Mouse (Mus musculus): ENCODE data around the gene Ppp1r9a.

The Ppp1r9a gene

DNA sequence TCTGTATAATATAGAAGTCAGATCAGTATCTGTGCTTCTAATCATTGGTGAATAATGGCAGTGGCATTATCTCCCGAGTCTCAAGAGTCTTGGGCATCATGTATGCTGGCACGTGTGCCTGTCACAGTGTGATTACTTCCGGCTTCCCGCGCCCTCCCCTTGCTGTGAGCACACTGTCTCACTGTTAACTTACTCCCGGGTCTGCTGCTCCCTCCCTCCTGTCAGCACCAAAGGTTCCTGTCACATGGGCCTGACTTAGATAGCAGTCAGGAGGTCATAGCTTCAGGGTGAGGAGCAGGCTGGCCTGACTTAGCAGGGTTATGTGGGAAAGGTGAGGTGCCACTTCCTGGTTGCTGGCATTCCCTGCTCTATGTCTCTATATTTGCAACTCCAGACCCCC, 201.1 kb downstream of the Ppp1r9a start:
- no peak for DNase-seq (ENCODE audit: inconsistent ontology term)

DNA sequence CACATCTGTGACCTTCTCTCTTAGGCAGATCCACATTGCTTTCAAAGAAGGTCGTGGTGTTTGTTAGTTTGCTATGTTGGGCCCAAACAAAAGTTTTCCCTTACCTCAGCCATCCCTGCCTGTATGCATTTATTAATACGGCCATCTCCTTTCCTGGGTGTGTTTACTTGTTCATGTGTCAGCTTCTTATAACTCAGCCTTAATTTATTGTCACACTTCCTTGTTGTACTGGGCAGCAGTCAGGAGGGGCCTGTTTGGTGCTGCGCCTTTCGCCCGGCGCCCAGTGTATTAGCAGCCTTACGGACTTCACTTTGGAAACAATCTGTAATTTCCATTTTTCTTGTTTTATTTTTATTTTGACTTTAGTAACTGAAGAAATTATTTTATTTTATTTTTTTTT, 201.5 kb downstream of the Ppp1r9a start:
- DNase-seq (ENCODE audit: inconsistent ontology term), result no peak

DNA sequence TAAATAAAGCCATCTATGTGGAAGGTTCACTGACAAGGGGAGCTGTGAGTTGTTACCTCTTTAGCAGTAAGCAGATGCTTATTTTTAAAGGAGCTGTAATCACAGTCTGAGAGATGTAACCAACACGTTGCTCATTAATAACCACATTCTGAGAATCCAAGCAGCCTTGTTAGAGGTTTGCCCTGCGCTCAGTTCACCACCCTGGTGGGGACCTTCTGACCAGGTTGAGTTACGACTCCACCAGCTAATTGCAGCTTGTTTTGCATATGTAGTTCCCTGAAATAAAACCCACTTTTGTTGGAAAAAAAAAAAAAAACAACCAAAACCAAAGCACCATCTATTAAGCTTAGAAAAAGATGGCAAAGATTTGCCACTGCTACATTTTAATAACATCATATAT, 205.8 kb downstream of the Ppp1r9a start:
- DNase-seq (ENCODE audit: inconsistent ontology term), result no peak

DNA sequence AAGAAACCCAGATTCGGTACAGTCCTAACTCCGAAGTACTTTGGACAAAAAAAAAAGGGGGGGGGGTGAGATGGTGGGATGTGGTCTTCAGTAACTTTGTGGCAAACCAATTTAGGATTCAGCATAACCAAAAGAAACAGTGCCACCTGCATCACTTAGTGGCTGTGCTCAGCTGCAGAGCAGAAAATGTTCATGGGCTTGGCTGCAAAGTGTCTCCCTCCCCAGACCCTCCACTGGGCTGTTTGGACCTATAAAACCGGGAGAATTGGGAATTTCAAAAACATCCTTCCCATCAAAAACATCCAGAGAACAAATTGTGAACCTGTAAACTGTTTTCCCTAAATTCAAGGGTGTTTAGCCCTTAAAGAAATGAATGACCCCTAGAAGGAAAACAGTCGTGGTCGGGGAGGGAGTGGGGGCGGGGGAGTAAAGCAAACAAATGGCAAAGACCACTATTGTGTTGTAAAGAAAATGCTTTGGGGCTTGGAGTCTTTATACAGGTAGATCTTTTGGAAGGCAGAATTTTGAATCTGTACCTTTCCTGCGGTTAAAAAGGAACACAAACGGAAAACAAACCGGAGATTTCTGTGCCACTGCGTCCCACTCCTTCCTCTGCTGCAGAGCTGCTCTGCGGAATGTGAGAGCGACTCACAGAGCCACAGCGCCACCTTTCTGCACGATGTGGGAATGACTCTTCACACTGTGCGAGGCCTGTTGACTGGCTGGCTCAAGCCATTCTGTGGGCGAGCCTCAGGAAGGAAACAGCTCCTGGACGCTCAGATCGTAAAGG, 207.4 kb downstream of the Ppp1r9a start:
- DNase-seq (ENCODE audit: inconsistent ontology term), result peak; percentile 72

DNA sequence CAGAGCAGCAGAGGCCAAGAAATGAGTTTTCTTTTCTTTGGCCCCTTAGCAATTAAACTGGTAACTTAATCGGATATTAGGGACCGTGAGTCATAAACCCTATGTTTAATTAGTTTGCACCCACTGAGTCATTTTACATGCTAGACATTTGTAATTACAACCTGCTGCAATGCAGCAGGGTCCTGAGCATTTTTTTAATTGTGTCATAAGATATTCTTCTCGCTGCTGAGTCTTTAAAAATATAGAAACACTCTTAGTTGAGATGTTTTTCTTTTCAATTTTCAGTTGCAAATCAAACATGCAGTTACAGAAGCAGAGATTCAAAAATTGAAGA, 208.0 kb downstream of the Ppp1r9a start:
- no peak for DNase-seq (ENCODE audit: inconsistent ontology term)

DNA sequence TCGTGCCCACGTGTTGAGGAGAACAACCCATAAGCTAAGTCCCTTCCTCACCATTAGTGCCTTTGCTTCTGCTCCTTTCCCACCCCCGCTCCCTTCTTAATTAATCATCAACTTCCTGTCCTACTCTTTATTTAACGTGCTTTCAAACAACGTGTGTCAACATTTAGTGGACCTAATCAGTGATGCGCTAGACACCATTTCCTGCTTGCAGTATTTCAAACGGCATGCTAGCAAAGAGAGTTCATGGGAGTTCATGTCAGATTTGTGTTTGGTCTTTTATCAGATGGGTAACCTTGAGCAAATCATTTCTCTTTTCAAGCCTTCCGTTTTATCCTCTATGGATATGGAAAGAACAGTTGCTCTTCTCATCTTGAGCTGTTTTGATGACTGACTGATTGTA, 210.4 kb downstream of the Ppp1r9a start:
- no peak for DNase-seq (ENCODE audit: inconsistent ontology term)

DNA sequence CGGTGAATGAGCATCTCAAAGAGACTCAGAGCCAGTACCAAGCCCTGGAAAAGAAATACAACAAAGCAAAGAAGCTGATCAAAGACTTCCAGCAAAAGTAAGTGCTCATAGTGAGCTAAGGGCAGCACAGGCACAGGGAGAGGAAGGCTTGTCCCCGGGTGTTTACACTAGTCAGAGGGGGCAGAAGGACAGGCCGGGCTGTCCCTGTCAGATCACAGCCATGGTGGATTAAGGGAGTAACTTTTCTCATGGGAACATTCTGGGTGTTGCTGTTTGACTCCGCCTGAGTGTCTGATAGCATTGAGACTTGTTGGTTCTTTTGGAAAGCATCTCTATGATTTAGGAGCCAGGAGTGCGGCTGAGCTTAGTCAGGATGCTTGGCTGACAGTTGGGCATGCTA, 211.0 kb downstream of the Ppp1r9a start:
- DNase-seq (ENCODE audit: inconsistent ontology term), result no peak

DNA sequence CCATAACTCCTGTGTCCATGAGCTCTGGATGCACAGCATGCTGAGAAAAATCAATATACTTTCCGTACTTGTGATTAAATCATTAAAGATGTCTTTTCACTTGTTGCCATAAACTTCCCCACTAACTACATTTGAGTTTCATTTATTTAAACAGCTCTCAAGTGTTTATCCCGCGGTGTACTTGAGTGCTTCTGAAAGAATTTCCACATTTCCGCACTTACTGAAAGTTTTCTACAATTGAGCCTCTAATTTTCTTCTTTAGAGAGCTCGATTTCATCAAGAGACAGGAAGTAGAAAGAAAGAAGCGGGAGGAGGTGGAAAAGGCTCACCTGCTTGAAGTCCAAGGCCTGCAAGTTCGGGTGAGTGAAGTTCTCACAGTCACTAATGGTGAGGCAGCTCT, 212.1 kb downstream of the Ppp1r9a start:
- no peak for DNase-seq (ENCODE audit: inconsistent ontology term)

DNA sequence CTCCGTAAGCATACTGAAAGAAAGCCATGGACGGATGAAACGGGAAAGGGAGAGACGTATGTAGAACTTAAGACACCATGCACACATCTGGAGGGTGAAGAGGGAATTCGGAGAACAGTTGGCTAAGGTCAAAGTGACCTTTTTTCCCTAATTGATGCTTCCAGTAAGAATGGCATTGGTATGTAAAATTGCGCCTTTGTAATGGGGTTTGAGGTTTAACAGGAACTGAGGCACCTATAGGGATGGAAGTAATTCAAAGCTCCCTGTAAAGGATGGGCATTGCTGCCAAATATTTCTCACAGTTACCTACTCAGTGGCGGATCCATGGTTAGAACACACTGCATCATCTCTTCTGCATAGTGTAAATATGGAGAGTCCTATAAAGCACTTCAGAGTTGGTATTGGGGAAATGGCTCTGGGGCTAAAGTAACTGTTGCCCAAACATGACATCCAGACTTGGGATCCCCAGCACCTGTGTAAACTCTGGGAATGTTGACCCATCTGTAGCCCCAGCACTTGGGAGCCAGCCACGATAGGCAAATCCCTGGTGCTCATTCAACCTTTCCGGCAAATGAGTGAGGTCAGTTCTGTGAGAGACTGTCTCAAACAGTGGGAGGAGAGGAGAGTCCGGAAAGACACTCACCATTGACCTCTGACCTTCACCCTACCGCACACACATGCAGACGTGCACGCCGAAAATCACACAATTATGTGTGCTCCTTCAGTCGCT, 216.6 kb downstream of the Ppp1r9a start:
- DNase-seq (ENCODE audit: inconsistent ontology term), result no peak

DNA sequence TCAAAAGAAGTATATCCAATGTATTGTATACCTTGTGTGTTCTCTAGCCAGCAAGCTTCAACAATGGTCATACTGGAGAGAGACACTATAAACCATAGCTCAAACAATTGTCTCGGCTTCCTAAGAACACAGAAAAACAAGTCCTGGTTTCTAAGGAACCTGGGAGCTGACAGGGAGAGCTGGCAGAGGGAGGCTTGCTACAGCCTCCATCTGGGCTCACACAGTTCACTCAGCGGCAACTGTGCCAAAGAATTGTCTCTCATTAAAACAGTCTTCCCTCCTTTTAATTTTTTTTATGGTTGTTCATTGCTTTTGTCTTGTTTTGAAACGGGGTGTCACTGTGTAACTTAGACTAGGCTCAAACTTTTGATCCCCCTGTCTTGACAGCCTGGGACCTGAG, 217.5 kb downstream of the Ppp1r9a start:
- no peak for DNase-seq (ENCODE audit: inconsistent ontology term)

DNA sequence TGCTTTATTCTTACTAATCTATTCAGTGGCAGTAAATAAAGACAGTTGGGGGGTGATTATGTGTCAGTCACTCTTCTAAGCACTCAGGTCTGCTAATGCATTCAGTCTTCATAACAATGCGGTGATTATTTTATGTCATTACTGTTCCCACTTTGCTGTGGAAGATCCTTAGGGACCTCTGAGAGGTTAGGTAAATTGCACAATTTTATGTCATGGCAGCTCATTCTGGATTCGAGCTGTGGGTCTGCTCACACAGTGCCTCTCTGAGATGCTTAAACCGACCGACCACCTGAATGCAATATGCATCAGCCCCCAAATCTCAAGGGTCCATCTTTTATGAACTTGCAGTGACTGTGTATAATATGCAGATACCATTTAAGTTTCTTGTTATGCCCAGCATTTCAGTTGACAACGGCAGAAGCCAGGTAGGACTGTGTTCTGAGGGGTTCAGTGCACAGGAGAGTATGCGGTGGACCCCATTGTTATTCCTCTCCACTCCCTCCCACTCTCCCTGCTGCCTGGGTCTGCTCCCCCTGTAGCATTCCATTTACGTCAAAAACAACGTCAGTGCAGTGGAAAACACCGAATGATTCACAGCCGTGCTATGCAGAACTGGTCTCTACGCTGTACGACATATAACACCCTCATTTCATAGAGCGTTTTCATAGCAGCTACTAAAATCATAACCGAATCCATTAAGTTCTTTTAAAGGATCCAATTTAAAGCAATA, 226.8 kb downstream of the Ppp1r9a start:
- DNase-seq (ENCODE audit: inconsistent ontology term), result no peak

DNA sequence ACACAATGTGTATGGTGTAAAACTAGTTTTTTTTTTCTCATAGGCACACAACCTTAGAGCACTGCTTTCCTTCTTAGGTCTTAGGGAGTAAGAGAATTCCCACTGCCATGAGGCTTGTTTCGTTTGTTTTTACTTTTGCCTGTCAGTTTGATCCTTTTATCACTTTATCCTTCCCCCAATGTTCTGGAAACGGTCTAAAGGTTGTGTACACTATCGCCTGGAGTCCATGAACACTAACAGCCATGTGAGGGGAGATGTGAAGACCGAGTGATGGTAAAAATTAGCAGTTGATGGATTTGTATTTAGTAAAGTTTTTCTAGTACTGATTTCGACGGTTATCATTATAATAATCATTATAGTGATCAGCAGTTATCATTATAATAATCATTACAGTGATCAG, 232.3 kb downstream of the Ppp1r9a start:
- DNase-seq (ENCODE audit: inconsistent ontology term), result no peak

DNA sequence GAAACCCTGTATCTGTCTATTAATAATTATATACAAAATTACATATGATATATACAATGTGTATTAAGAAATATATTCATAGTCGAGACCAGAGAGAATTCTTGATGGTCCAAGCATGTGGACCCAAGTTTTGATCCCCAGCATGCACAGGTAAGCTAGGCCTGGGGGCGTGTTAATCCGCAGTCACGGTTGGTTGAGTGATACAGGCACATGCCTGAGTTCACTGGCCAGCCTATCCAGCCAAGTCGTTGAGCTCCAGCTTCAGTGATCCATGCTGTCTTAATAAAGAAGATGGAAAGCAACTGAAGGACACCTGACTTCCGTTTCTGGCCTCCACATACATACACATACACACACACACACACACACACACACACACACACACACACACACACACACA, 233.3 kb downstream of the Ppp1r9a start:
- no peak for DNase-seq (ENCODE audit: inconsistent ontology term)

DNA sequence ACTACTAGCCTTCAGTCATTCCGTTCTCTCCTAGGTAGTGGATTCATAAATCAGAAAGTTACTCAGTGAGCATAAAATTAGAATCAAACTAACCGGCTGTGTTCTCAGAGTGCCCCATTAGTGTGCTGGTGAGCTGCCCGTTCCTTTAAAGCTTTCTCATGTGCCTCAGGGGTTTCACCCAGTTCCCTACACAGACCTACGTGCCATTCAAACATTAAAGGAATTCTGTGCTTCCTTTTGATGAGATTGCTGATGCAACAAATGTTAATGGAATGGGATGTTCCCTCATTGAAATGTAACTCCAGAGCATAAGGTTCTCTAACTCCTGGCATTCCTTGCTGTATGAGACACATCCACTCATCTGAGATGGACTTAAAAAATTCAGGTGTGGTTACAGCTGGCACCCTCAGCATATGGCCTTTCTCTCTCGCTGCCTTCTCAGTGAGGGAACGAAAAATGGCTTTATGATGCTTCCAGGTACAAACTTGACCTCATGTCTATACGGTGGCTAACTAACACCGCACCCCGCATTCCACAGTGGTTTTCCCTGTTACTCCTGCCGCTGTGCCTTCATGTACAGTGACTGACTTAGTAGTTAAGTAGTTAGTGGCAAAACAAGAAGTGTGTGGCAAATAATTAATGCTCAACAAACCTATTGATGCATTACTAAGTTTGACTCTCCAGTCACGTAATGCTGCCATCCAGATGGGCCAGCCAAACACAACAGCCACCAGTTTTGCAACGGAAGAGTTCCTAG, 236.3 kb downstream of the Ppp1r9a start:
- no peak for DNase-seq (ENCODE audit: inconsistent ontology term)

DNA sequence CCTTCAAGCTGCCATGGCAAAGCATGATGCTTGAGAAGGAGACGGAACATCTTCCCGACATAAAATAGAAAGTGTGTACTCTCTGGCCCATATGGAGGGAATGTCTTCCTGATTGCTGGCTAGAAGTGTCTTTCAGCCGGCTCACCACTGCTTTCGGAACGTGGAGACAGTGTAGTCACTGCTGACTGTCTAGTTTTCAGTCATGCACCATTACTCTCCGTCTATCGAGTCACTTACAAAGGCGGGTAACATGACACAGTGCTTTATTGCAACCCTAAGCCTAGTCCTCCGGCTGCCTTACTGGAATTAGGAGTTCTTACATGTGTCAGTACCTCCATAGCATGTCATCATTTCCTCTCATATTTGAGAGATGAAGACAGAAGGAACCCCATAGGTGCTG, 236.9 kb downstream of the Ppp1r9a start:
- DNase-seq (ENCODE audit: inconsistent ontology term), result no peak

DNA sequence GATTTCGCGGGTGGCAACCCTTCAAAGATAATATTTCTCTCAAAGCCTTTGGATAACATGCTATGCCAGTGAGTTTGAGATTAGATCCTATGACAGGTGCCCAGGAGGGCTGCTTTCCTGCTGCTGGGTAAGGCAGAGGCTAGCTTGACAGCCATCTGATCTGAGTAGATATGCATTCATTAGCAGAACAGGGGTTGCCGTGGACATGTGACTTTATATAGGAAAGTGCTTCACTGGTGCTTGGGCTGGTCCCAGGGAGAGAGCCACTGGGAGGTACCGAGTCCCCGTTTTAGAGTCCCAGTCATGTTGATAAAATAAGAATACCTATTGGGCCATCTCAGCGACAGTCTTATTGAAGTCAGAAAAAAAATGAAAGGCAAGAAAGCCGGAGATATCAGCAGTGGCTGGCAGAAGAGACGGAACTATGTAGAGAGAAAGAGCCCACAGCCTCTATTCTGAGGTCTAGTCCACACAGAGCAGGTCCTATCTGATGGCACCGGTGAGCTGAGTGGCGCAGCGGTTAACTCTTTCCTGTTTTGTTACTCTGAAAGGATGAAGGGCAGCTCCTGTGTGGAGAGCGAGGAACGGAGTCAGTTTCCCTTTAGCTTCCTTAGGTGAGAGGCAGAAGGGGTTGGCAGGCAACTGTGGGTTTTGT, 244.9 kb downstream of the Ppp1r9a start:
- no peak for DNase-seq (ENCODE audit: inconsistent ontology term)

DNA sequence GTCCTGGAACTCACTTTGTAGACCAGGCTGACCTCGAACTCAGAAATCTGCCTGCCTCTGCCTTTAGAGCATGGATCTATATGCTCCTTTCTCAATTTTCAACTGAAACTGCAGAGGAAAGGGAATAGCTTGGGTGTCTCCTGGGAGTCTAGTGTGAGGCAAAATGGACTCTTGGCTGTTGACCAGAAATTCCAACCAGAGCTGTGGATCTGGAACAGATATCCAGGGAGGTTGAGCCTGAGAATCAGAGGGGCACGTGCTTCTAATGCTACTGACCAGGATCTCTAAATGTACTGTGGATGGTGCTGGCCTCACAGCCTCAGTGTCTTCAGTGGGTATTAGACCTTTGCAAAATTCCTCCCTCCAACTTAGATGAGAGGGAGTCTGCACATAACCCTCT, 247.2 kb downstream of the Ppp1r9a start:
- no peak for DNase-seq (ENCODE audit: inconsistent ontology term)

DNA sequence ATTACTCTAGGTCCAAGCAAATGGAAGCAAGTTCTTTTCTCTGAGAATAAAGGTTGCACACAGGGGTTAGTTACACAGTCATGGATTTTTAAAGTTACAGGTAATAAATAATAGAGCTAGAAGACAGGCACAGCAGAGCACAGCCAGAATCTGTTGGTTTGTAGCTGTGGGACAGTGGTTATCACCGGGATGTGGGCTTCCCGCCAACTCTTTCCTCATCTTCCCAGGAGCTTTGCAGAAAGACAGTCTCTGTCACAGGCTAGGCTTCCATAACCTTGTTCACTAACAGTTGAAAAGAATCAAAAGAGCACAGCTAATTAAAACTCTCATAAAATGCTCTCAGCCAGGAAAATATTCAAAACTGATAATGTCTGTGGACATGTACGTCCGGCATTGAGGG, 248.5 kb downstream of the Ppp1r9a start:
- DNase-seq (ENCODE audit: inconsistent ontology term), result no peak

DNA sequence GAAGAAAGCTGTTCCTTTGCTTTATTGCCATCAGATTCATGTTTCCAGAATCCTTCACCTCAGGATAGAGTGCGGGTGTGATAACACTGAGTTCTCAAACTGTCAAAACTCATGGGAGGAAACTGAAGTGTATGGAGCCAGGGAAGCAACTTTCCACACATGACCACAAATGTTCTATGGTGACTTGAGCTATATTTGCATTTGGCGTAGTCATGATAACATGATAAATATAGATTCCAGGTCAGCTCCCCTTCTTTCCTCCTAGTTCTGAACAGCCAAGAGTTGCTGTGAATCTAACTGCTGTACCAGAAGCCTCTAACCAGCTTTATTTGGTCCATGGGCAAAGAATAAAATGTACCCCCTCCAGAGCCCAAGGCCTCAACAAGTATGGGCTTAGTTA, 249.5 kb downstream of the Ppp1r9a start:
- DNase-seq (ENCODE audit: inconsistent ontology term), result no peak

DNA sequence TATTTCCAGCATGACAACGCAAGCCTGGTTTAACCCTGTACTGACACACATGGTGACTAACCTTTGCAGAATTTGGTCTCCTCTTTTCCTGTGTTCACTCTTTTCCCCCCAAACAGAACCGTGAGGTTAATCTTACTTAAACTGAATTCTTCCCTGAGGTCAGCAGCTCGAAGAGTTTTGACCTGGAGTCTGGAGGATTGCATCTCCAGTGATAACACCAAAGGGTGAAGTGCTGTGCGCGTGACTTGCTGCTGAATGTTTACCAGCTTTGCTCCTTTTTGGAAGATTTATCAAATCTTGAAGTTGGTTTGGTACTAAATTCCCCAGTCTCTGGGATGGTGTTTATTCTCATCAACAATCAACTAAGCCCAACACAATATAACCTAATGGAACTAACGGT, 252.1 kb downstream of the Ppp1r9a start:
- no peak for DNase-seq (ENCODE audit: inconsistent ontology term)

DNA sequence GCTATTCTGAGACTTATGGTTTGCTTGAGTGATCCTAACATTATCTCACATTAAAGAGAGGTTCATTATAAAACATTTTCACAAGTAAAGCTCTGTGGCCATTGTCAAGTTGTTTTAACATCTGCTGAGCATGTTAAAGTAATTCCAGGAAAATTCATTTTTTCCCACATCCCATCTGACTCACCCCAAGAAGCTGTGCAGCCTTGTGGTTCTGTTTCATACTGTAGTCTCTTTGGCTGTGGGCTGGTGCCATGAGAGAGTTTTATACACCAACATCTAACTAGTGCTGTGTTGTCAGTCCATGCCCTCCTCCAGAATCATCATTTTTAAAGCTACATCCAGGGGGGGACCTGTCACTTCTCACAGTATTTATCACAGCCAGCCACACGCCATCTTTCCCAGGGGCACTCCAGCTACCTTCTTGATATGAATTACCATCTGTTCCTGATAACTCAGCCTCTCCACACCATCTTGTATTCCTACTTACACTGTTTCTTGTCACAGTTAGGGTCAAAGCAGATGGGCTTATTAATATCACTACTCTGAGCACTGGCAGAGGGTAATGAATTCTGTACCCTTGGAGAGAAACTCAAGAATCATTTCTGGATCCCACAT, 252.7 kb downstream of the Ppp1r9a start:
- no peak for DNase-seq (ENCODE audit: inconsistent ontology term)
